Mouse (Mus musculus): ENCODE data around the gene Foxf1. TPM values are rescaled to one million over a fixed set of nuclear protein-coding genes. Genes with fewer than 3 reads are reported as not detected.

Gene Foxf1
- 1.1 and 1.2 TPM in 2 replicates for total RNA-seq (2021)
- long read RNA-seq, experiment 1, partial matches to known transcripts: 0 of 1 reads
- long read RNA-seq, experiment 1, other reads (novel, unspliced or antisense): 0 of 1 reads
- long read RNA-seq, experiment 2: 0 reads

DNA sequence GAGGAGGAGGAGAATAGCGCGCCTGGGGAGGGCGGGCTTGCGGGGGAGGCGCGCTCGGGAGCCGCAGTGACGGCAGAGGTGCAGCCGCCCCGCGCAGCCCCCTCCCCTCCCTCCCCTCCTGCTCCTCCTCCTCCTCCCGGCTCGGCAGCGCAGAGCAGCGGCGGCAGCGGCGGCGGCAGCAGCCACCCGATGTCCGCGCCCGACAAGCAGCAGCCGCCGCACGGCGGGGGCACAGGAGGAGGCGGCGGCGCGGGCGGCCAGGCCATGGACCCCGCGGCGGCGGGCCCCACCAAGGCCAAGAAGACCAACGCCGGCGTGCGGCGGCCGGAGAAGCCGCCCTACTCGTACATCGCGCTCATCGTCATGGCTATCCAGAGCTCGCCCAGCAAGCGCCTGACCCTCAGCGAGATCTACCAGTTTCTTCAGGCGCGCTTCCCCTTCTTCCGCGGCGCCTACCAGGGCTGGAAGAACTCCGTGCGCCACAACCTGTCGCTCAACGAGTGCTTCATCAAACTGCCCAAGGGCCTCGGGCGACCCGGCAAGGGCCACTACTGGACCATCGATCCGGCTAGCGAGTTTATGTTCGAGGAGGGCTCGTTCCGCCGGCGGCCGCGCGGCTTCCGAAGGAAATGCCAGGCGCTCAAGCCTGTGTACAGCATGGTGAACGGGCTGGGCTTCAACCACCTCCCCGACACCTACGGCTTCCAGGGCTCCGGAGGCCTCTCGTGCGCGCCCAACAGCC is at the start of gene Foxf1:
Gene Foxf1, plus strand, starts transcription at position 177 of the 742 bp plus-strand sequence.
- DNase-seq: peak; percentile 23

DNA sequence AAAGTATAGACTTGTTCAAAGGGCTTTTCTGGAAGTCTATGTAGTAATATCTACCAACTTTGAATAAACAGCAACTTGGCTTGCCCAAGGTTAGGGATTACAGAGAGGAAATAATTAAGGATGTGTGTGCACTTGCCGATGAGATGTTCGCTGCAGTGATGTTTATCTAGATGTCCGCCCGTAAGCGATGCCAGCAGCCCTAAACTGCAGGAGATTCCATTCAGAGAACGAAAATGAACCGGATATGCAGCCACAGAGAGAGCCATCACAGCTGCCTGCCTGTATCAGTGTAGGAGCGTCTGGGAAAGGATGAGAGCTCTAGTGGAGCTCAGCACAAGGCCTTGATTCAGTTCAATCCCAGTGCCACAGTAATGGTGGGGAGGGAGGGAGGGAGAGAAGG is 48.6 kb upstream of the Foxf1 start:
- DNase-seq: no peak

DNA sequence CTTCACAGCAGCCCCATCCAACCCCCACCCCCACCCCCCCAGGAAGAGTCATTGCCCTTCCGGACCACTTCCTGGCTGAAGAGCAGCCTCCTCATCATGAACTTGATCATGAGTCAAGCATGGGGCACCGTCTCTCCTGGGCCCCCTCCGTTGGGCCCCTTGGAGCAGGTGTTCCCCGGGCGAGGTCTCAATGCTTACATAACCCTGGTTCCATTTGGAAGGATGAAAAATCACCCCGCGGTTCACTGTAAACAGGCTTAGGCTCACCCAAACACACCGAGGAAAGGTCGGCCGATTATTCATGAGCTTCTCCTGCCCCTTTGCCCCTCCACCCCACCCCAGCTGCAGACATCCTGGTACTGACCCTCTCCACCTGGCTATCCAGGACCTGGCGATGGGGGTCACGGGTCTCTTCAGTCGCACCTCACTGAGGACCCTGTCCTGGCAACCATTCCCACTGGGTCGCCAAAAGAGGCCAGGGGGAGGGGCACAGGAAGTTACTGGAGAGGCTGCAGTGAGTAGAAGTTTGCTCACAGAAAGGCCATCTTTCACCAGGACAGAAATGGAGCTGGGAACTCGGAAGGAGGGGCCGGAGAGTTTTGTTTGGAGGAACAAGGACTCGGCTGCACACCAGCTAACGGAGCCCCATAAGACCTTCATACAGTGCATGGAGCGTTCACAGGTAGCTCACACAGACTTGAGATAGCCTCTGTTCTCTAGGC is 40.3 kb upstream of the Foxf1 start:
- DNase-seq: no peak

DNA sequence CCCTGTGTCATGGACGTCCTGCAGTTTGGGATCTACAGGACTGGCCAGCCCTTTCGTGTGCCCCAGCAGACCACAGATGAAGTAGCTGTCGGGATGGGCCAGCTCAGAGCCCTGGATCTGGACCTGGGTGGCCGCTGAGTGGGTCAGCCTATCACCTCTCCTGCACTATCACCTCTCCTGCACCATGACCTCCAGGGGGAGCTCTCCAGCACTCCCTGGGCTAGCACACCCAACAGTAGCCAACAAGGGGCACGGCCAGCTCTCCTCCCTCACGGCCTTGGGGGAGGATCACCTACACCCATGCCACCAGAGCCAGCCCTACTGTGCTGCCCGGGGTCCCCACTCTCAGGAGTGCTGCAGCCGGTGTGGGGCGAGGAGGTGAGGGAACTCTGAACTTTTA is 36.7 kb upstream of the Foxf1 start:
- no peak for DNase-seq

DNA sequence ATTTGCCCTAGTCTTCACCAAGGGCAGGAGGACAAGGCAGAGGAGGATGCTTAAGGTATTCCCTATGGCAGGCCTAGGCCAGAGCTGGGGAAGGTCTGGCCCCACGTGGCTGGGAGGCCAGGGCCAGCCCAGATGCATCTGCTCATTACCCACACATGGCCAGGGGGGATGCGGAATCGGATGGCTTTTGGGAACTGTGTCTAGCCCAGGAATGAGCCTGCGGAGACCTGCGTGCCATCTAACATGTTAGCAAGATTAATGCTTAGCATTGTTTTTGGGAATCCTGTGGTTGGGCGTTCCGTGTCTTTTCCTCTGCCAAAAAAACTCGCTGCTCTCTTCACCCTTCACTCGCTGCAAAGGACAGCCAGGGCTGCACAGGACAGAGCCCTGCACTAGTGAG is 26.1 kb upstream of the Foxf1 start:
- DNase-seq: no peak

DNA sequence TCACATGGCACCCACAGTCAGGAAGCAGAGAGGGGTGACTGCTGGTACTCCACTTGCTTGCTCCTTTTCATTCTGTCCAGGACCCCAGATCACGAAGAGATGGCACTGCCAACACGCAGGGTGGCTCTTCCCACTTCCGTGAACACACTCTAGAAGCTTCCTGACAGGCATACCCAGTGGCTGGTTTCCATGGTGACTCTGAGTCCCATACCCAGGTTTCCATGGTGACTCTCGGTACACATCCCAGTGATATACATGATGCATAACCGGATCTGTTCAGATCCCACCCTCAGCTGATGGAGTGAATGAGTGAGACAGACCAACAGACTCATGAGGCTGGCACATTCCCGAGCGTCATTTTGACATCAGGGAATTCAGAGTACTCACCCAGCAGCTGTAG is 25.1 kb upstream of the Foxf1 start:
- no peak for DNase-seq

DNA sequence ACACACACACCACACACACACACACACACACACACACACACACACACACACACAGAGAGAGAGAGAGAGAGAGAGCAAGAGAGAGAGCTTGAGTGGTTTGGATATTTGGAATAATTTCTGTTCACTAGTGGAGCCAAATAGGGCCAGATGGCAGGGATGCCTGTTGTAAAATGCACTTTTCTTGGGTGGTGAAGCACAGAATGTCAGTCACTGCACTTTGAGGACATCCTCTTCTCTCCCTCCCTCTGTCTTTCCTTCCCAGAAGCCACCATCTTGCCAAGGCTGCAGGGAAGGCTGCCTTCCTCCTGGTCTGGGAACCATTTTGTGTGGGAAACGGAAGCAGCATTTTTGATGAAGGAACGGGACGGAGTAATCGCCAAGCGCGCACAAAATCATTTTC is 21.7 kb upstream of the Foxf1 start:
- DNase-seq: no peak

DNA sequence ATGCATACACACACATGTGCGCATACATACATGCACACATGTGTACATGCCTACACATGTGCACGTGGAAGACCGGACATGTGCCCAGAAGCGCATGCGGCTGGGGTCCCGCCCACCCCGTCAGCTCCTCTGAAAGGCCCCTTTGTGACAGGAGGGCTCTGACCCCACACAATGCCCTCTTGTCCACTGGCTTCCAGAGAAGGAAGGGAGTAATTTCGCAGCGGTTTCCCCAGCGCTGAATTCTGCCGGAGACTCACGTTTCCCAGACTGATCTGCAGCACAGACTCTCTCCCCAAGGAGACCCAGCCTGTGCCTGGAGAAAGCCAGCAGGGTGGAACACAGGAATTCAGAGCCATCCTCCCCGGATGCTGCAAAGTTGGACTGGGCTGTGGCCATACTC is 20.5 kb upstream of the Foxf1 start:
- no peak for DNase-seq

DNA sequence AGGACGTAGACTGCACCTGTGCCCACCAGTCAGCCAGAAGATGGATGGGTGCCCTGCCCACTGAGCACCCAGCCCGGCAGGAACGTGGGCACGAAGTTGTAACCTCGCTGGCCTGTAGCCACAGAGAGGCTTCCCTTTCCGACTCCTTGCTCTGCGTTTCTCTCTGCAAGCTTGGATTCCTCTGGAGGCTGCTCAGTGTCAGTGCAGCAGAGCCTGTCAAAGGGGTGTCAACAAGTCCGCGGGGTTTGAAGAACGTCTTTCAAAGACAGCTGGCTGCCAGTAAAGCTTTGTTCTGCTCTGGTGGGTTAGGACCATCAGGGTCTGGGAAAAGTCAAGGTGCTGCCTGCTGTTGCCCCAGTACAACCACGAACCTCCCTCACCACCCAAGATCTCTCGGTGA is 12.7 kb upstream of the Foxf1 start:
- no peak for DNase-seq

DNA sequence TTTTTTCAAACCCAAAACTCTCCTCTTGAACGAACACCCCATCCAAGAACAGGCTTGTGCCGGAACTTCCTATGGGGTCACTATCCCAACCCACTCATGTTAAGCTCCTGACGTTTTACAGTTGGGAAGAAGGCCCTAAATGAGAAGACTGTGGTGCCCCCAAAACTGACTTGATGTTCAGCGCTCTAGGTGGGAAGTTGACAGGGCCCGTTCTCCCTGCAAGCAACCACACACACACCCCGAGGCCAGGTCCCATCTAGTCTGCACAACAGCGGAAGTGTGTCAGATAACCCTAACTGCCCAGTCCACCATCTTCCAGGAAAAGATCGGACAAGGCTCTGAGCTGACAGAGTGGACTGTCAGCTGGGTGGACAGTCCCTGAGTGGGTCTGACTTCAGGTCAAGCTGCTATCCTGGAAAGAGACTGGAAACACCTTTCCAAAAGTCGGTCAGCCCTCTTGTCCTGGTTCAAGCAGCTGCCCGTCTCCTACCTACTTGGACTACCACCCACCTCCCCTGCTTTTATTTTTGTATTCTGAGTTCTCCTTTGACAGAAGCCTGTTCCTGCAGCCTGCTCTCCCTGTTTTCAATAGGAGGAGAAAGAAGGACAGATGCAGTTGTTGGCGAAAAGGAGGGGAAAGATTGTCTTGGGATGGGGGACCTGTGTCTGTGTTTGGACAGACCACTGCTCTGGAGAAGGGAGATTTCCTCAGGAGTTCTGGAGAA is 11.6 kb upstream of the Foxf1 start:
- no peak for DNase-seq

DNA sequence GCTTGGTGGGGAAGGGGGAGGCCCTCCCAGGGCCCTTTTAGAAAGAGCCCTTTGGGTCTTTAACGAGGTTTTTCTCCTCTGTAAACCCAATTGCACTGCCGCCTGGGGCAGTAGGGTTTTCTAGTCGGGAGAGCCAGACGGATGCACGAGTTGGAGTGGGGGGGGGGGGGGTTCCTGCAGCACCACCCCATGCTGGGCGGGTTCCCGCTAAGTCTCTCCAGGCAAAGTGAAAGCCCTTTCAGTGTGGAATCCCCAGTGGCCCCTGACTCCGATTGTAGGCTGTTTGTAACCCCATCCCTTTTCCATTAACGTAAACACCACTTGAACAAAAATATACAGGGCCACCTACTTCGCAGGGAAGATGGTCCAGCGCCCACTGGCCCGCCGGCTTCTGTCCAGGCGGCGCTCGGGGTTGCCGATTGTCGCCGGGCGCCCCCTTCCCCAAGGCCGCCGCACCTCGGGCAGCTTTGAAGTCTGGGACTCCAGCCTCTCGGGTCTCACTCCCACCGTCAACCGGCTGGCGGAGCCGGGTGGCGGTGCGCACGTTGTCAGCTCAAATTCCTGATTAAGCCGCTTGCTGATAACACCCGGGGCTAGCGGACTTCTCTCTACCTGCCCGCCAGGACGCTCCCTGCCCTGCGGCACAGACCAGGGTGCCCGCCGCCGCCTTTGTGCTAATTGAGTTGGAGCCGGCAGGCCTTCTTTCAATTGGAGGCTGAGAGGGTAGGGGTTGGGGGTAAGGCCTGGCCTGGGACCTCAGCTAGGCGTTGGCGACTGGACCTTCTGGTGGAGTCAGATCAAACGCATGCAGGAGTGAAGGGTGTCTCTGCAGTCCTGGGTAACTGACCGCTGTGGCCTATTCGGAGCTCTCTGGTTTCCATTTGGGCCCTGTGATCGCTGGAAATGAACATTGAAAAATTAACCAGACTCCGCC is 10.7 kb upstream of the Foxf1 start:
- DNase-seq: no peak

DNA sequence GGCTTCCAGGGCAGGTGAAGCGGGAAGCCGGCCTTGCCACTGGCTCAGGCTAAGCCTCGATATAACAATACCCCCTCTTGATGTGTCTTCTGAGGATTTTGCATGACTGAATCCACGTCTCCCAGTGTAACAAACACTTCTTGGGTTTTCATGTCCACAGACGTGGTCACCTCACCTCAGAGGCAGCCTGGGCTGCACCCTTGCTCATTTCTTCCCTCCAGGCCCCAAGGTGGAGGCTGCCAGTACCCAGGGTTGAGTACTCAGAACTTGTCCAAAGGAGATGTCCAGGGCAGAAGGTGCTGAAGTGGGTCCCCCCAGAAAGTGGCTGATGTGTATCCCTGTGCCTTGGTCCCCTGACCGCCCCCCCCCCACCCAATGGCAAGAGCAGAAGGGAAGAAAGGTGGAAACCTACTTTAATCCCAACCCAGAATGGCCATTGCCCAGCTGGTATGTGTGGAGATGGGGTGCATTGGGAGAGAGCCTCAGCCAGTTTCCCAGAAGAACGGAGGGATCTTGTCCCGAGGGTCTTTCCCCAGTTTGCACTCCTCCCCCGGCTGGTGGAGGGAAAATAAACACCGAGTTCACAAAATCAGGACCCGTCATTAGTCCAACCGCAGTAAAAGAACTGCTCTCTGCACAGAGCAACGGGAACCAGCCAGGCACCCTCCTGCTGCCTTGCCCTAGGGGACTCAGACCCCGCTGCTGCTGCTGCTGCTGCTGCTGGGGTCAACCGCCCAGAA is 9.9 kb upstream of the Foxf1 start:
- no peak for DNase-seq

DNA sequence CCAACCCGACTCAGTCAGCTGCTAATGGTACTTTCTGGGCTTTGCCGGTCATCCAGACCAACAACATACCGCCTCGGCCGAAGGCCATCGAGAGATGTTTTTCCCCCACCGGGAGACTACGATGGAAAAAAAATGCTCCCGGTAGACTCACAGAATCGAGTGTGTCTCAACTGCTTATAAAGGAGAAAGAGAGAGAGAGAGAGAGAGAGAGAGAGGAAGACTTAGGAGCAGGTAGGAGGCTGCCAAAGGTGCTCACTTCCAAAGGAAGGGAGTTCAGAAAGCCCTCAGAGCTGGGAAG is 9.4 kb upstream of the Foxf1 start:
- no peak for DNase-seq

DNA sequence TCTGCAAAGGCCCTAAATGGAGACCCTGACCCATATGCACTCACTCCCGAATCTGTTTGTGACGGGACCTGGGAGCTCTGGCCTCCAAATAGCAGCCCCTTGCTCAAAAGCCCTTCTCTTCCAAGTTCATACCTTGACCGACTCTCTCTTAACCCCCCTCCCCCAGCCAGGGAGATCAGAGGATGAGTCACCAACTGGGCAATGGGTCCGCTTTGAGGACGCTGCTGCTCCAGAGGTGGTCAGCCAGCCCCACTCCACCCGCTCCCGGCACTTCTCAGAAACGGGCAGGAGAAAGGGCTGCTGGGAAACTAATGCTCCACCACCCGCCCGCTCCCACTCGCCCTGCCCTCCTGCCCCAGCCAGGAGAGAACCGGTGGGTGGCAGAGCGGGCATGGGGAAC is 8.2 kb upstream of the Foxf1 start:
- DNase-seq: no peak

DNA sequence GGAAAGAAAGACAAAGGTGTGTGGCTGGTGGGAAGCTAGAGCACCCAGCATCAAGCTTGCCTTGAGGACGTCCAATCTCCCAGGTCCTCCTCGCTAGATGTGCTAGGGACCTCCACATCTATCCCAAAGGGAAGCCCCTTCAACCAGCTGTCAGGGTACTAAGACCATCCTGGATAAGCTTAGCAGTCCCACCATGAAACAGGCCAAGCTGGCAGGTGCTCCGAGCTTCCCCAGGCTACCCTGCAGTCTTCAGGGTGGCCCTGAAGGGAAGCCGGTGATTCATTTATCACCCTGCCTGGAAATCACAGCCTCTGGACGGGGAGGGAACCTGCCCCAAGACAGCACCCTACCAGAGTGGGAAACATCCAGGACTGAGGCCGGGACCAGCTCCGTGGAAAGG is 7.6 kb upstream of the Foxf1 start:
- no peak for DNase-seq

DNA sequence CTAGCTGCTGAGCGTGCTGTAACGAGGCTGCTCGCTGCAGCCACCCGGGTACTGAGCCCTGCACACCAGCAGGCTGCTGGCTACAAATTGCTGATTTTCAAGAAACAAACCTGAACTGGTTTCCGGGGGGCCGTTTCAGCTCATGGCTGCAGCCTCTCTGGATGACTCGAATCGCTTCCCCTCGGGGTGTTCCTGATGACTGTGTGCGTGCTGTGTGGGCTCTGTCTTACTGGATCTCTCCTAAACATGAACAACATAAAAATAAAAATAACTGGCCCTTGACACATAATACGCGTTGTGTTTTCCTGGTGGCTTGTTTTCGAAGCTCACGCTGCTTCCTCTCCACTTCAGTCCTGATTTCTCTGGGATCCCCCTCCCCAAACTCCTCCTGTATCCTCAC is 5.5 kb upstream of the Foxf1 start:
- no peak for DNase-seq

DNA sequence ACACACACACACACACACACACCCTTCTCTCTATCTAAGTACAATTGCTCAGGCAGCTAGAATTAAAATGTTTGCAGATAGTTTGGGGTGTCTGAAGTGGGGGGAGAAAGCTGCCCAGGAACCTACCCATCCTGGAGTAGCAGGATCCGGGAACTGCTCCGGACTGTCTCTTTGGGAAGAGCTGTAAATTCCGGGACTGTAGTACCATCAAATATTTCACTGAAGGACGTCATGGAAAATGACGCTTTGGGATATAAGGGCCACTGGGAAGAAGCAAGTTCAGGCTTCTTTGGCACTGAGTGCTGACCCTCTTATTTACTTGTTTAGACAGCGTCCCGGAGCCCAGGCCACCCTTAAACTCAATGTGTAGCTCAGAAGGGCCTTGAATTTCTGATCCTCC is 5.0 kb upstream of the Foxf1 start:
- no peak for DNase-seq

DNA sequence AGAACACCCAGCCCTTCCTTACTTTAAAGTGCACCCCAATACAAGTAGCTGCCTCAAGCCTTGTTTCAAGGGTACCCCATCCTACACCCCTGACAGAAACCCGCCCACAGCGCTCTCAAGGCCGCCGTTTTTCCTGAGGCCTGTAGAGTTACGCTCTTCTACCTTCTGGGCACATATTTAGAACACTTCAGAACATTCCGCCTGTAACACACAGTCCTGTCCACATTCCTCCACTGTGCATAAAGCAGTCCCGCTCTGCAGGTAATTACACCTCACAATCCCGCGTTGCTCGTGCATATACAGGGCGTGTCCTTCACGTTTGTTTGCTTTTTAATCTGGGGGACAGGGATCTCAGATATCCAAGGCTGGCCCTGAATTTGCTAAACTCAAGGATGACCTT is 4.2 kb upstream of the Foxf1 start:
- no peak for DNase-seq

DNA sequence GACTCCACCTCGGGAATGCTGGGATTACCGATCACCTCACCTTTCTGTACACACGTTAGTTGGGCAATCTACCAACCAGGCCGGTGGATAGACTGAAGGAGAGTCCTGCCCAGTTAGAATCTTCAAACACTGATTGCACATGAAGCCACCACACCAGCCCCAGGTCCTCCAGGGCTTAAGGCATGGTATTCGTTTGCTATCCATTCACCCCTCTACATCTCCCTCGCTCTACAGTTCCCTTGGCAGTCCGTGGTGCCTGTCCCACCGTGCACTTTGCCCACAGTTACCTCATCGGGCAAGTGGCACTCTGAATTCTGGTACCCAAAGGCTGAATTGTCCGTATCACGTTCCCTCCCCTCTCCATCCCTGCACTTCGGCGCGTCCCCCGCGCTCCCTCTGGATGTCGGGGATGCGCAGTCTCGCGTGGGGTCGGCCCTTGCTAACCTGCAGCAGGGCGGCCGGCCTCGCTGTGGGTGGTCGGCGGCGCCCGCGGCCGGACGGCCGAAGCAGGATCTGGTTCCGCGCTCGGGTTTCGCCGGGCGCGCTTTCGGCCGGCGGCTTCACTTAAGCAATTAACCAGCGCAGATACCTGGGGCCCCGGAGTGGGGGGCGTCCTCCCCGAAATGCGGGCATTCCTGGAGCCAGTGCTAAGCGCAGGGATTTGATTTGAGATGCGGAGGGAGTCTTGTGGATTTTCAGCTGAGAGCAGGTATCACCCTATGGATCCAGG is 3.7 kb upstream of the Foxf1 start:
- DNase-seq: no peak

DNA sequence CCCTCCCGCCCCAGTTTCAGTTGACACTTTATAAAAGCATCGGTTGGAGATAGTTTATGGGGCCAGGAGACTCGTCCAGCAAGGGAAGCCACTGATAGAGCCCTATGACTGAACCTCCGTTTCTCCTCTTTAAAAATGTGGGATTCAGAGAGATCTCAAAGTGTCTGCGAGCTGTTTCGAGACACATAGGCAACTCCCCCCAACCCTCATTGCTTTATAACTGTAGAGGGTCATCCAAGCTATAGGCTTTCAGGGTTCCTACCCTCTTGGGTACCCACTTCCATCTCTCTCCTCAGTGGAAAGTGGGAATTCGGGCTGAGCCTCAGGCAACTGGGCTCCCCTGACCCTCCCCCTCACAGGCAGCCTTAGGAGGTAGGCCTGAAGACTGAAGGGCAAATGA is 2.8 kb upstream of the Foxf1 start:
- no peak for DNase-seq

Measured in adrenal gland, postnatal 14 days (tissue).